Mouse (Mus musculus) liver, adult 2 months (tissue): ENCODE measurements around the gene Dlec1. TPM values are rescaled to one million over a fixed set of nuclear protein-coding genes. Genes with fewer than 3 reads are reported as not detected.
A peak's percentile ranks its signal among the peaks of the same experiment; 100 is the strongest.

Experiments
- DNase-seq: peaks from one replicate; pipeline ENCODE4 v3.0.0-alpha.2; 2011; ENCODE audit warnings: low read depth, low spot score; ENCODE audit errors: extremely low read depth
- H3K27ac ChIP-seq: fragments of 200-500 bp; replicated peaks from 2 replicates; pipeline ENCODE4 v1.5.1; 2012; ENCODE audit warnings: low read depth, mild to moderate bottlenecking, control low read depth, inconsistent platforms, low read length; ENCODE audit not compliant: insufficient read depth
- H3K27me3 ChIP-seq: fragments of 200-500 bp; 2 replicates; pipeline ENCODE4 v1.6.1; 2012; ENCODE audit warnings: mild to moderate bottlenecking, moderate library complexity, low read length, inconsistent platforms; ENCODE audit not compliant: control insufficient read depth, insufficient read depth
- H3K36me3 ChIP-seq: fragments of 200-500 bp; 2 replicates; pipeline ENCODE4 v1.6.1; 2012; ENCODE audit warnings: low read length, inconsistent platforms; ENCODE audit not compliant: control insufficient read depth, insufficient read depth
- H3K4me1 ChIP-seq: fragments of 200-500 bp; 2 replicates; pipeline ENCODE4 v1.6.1; 2011; ENCODE audit warnings: low read length; ENCODE audit not compliant: control insufficient read depth, insufficient read depth
- H3K4me3 ChIP-seq: fragments of 200-500 bp; 2 replicates; pipeline ENCODE4 v1.5.1; 2011; ENCODE audit warnings: low read depth, mild to moderate bottlenecking, control low read depth, low read length, moderate library complexity; ENCODE audit not compliant: insufficient read depth
- H3K79me2 ChIP-seq: fragments of 200-500 bp; 2 replicates; pipeline ENCODE4 v1.6.1; 2012; ENCODE audit warnings: inconsistent platforms, mild to moderate bottlenecking, low read length, moderate library complexity; ENCODE audit not compliant: control insufficient read depth, insufficient read depth
- H3K9ac ChIP-seq: fragments of 200-500 bp; 2 replicates; pipeline ENCODE4 v1.6.1; 2012; ENCODE audit warnings: low read depth, mild to moderate bottlenecking, control low read depth, inconsistent platforms, low read length
- CTCF ChIP-seq: fragments of 200-500 bp; IDR thresholded peaks from 2 replicates; pipeline ENCODE4 v1.5.1; 2011; ENCODE audit warnings: low read depth, low read length, control low read depth
- POLR2A ChIP-seq: fragments of 200-500 bp; IDR thresholded peaks from 2 replicates; pipeline ENCODE4 v1.6.1; 2011; ENCODE audit warnings: low read length, control low read depth; ENCODE audit not compliant: insufficient read depth; ENCODE audit errors: extremely low read depth
- WGBS: fragments of 180-500 bp; shearing (Covaris S2); methylation state at CpG from one replicate; pipeline ENCODE4 v1.1.7; 2018; 5-methylcytosine and 5-hydroxymethylcytosine counted together
- polyA plus RNA-seq: library from polyadenylated mRNA; depleted of rRNA; stranded (reverse); fragments of >200 nt; gene quantifications from 2 replicates; pipeline ENCODE4 v1.2.3, GENCODE M21; 2012
- total RNA-seq: library from RNA; depleted of rRNA; stranded (reverse); fragments of >200 nt; gene quantifications from 2 replicates; pipeline ENCODE4 v1.2.3, GENCODE M21; 2014

Dlec1 gene
- total and polyA plus RNA-seq, 2 experiments, result 0.31 to 0.74 TPM

DNA sequence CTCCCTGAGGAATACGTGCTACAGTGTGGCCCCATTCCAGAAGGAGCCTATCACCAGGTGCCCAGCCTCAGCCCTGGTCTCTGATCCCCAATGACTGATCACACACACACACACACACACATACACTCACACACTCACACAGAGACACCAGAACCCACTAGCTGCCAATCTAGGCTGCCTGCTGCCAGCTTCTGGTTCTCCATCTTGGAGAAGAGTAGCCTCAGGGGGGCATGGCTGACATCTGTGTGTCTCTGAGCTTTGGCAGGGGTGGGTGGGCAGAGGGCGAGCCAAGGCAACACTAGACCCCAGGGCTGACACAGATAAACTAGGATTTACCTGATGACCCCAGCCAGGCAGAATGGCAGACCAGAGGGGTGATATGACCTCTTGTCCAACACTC lies 36.6 kb downstream of the Dlec1 start:
- no peak overlapping the region for H3K27ac ChIP-seq
- no peak overlapping the region for H3K4me3 ChIP-seq
- H3K9ac ChIP-seq, result no peak overlapping the region
- no peaks in the 10 kb centered on the region for H3K4me1 ChIP-seq
- WGBS, result 89% methylated on average over 2 of the region's 2 CpGs
- DNase-seq, result no peak
- H3K27me3 ChIP-seq, result no peaks in the 10 kb centered on the region
- no peak for TF ChIP-seq CTCF
- TF ChIP-seq POLR2A, result no peak
- H3K79me2 ChIP-seq, result no peaks in the 10 kb centered on the region
- no peaks in the 10 kb centered on the region for H3K36me3 ChIP-seq

DNA sequence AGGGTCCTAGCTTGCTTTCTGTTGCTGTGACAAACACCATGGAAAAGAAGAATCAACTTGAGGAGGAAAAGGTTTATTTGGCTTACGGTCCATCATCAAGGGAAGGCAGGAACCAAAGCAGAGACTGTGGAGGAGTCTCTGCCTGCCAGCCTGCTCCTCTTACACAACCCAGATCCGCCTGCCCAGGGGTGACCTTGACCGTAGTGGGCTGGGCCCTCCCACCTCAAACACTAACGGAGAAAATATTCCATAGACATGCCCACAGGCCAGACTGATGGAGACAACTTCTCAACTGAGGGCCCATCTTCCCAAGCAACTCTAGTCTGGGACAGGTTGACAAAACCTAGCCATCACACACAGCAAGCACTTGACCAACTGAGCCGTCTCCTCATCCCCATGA lies 39.8 kb downstream of the Dlec1 start:
- no peaks in the 10 kb centered on the region for H3K36me3 ChIP-seq
- no peak overlapping the region for H3K27ac ChIP-seq
- H3K9ac ChIP-seq, result no peak overlapping the region
- H3K27me3 ChIP-seq, result no peaks in the 10 kb centered on the region
- no peak overlapping the region for H3K4me3 ChIP-seq
- WGBS, result 29% methylated on average over 5 of the region's 5 CpGs
- DNase-seq, result peak; percentile 53
- no peak for TF ChIP-seq POLR2A
- no peak for TF ChIP-seq CTCF
- H3K79me2 ChIP-seq, result no peaks in the 10 kb centered on the region
- no peaks in the 10 kb centered on the region; the same call in 1 of the 2 replicates for H3K4me1 ChIP-seq

DNA sequence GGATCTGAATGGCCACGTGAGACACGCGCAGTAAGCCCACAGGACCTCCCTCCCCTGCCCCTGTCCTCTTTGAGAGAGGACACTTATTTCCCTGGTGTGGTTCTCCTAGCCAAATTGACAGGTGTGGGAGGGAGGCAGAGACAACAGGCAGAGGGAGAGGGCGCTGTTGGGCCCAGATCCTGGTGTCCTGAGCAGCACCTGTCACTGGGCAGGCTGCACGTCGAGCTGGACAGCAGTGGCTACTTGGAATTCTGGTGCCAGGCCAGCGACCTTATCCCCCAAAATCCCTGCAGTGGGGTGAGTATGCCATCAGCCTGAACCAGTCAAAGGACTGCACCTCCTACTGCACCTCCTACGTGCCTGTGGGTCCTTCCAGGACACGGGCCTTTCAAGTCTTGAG lies 41.1 kb downstream of the Dlec1 start:
- Histone ChIP-seq H3K36me3 (peaks cover 3% of the 10 kb centered on the region; the same call in 1 of the 2 replicates), H3K4me3 (no peak overlapping the region), H3K79me2 (no peaks in the 10 kb centered on the region), H3K27ac (no peak overlapping the region), H3K9ac (no peak overlapping the region), H3K27me3 (no peaks in the 10 kb centered on the region), H3K4me1 (no peaks in the 10 kb centered on the region; the same call in 1 of the 2 replicates)
- TF ChIP-seq CTCF (peak; percentile 75), POLR2A (no peak)
- WGBS, result 41% methylated on average over 9 of the region's 9 CpGs
- DNase-seq, result peak; percentile 68

DNA sequence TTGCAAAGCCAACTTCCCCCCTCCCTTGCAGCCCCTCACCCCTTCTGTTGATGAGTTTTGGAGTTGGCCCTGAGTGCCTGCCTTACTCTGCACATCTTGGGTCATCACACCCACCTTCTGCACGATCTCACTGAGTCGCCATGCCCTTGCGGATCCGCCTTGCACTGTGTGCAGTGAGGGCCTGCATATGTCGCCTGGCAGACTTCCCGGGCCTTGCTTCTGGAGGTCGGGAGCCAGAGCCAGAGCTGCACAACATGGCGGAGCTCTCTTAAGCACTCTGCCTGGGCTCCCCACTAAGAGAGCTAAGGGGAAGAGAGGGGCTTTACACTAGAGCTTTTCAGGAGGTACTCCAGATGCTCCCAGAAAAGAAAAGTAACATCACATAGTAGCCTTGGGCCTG lies 42.4 kb downstream of the Dlec1 start:
- WGBS, result 39% methylated on average over 8 of the region's 8 CpGs
- no peaks in the 10 kb centered on the region for H3K27me3 ChIP-seq
- H3K9ac ChIP-seq, result no peak overlapping the region
- no peaks in the 10 kb centered on the region; the same call in 1 of the 2 replicates for H3K4me1 ChIP-seq
- H3K27ac ChIP-seq, result no peak overlapping the region
- peak; percentile 66 for DNase-seq
- no peak overlapping the region for H3K4me3 ChIP-seq
- H3K36me3 ChIP-seq, result peaks cover 3% of the 10 kb centered on the region; the same call in 1 of the 2 replicates
- 0 out of 2 replicates have a peak, but pooled peaks have one; percentile 23 for TF ChIP-seq POLR2A
- no peak for TF ChIP-seq CTCF
- no peaks in the 10 kb centered on the region for H3K79me2 ChIP-seq

DNA sequence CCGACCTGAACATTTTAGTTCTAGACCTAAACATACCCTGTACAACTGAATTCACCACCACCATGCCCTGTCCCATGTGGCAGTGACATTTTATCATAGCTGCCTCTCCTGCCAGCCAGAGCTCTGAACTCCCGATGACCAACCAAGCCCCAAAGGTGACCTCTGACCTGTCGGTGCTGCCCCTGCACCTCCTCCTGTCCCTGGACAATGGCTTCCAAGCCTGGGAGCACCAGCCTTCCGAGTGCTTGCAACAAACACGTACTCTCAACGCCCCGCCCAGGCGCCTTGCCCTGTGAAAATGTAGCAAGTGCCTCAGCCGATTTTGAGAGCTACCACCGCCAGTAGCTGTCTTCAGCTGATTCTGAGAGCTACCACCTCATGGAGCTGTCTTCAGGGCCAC lies 42.9 kb downstream of the Dlec1 start:
- no peak overlapping the region; the same call in 1 of the 2 replicates for H3K27ac ChIP-seq
- peak; percentile 81 for DNase-seq
- 0 out of 2 replicates have a peak, but pooled peaks have one; percentile 1 for TF ChIP-seq CTCF
- no peak for TF ChIP-seq POLR2A
- peaks cover 5% of the 10 kb centered on the region; the same call in 1 of the 2 replicates for H3K36me3 ChIP-seq
- no peak overlapping the region for H3K4me3 ChIP-seq
- H3K79me2 ChIP-seq, result no peaks in the 10 kb centered on the region
- H3K4me1 ChIP-seq, result no peaks in the 10 kb centered on the region; the same call in 1 of the 2 replicates
- no peaks in the 10 kb centered on the region for H3K27me3 ChIP-seq
- WGBS, result 28% methylated on average over 10 of the region's 10 CpGs
- no peak overlapping the region for H3K9ac ChIP-seq

DNA sequence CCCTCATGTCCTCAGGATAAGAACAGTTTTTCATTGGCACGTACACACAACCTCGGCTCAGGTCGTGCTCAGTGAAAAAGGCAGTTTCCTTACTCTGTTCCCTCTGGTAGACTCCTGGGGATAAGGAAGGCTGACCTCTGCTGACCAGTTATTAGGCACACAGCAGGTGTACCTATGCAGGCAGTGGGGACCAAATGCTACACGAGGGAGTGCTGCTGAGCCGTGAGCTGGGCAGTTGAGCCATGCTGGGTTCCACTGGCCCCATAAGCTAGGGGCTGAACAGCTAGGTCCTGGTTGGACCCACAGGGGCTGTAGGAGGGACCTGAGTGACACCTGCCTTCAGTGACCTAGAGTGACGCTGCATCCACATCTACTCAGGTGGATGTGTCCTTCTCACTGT lies 43.4 kb downstream of the Dlec1 start:
- H3K4me3 ChIP-seq, result no peak overlapping the region
- peaks cover 8% of the 10 kb centered on the region; the same call in 1 of the 2 replicates for H3K36me3 ChIP-seq
- peak overlapping the region; percentile 1; the same call in 1 of the 2 replicates for H3K27ac ChIP-seq
- TF ChIP-seq POLR2A (0 out of 2 replicates have a peak, but pooled peaks have one; percentile 33), CTCF (peak; percentile 23; the same call in 1 of the 2 replicates)
- no peaks in the 10 kb centered on the region; the same call in 1 of the 2 replicates for H3K4me1 ChIP-seq
- WGBS, result 42% methylated on average over 6 of the region's 6 CpGs
- no peaks in the 10 kb centered on the region for H3K79me2 ChIP-seq
- peak; percentile 69 for DNase-seq
- no peak overlapping the region for H3K9ac ChIP-seq
- H3K27me3 ChIP-seq, result no peaks in the 10 kb centered on the region
